In the genomic region with DNA sequence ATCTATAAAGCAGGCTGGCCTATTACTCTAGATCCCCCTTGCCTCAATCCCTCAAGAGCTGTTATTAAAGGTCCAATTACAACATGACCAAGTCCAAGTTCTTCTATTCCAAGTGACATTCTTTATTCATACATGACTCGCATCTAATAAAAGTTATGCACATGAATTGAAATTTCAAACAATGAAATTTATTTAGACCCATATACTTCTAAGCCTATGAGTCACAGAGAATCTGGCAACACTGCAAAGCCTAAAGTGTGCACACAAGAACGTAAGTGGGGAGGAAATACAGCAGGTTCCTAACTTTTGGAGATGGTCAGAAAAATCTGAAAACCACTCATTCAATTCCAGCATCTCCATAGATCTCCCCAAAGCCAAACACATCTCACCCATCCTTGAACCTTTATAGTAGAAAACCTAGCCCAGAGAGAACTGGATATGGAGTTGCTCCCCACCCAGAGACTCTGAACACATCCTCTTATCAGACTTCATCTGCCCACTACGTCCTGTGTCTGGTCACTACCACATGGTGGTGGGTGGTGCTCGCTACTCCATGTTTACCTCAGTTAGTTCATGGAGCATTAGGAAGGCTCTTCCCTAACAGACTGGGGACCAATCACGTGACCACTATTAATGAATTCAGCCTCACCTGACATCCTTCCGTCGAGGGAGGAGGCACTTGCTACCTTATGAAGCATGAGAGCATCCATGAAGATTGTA, we compare ENCODE assay signal across 30 mouse cellular contexts. TPM values are rescaled to one million over a fixed set of nuclear protein-coding genes. Genes with fewer than 3 reads are reported as not detected.
DNase-seq lines count a peak whose midpoint lies in the region; ATAC-seq and TF ChIP-seq lines count a peak whose summit lies in the region.
"Had no signal": no experiment of that assay in that cellular context is flagged by ENCODE, and none has a peak within 500 bp of the region (broad histone marks: within the 10 kb centered on the region; RNA-seq: fewer than 3 reads in every experiment).

No protein-coding gene starts in this region.

- TF ChIP-seq EP300 in liver, postnatal 0 days (IDR thresholded peaks at IDR 0.05; ENCODE audit: low read depth) = no peak

- H3K36me3 ChIP-seq in heart, embryonic 12.5 days = peaks cover 25% of the 10 kb centered on the region
- H3K36me3 ChIP-seq in heart, embryonic 11.5 days (ENCODE audit: control insufficient read depth, insufficient read depth, low read length) = no peaks in the 10 kb centered on the region; the same call in 1 of the 2 replicates
- peaks cover 6% of the 10 kb centered on the region; the same call in 1 of the 2 replicates for H3K36me3 ChIP-seq in liver, postnatal 0 days (replicated peaks; ENCODE audit: insufficient read depth, low read length)
- H3K36me3 ChIP-seq: embryonic facial prominence, embryonic 15.5 days had no signal

- DNase-seq in 416B (ENCODE audit: low read depth) = peak; percentile 54
- peak; percentile 58 for DNase-seq in Muller cell, postnatal 12 days (ENCODE audit: inconsistent ontology term)
- no peak for DNase-seq in liver, postnatal 0 days
- DNase-seq in embryo, embryonic 9.5 days (ENCODE audit: extremely low spot score) = no peak
- DNase-seq in thymus, postnatal 0 days (ENCODE audit: low spot score) = no peak
- DNase-seq: adrenal gland, postnatal 10 days; adrenal gland, postnatal 36 days; cerebellum, adult 18-20 months; cerebellum, adult 9-10 months; cerebellum, postnatal 14 days; forebrain, postnatal 0 days; gastrocnemius, adult 2 months; gastrocnemius, postnatal 14 days; heart, adult 18-20 months; heart, postnatal 36 days had no signal

- H3K9me3 ChIP-seq in heart, embryonic 12.5 days (replicated peaks) = no peaks in the 10 kb centered on the region
- H3K9me3 ChIP-seq in heart, embryonic 11.5 days (replicated peaks; ENCODE audit: control insufficient read depth, low read length) = no peaks in the 10 kb centered on the region
- H3K9me3 ChIP-seq in liver, postnatal 0 days (ENCODE audit: low read length) = no peaks in the 10 kb centered on the region
- H3K9me3 ChIP-seq: embryonic facial prominence, embryonic 12.5 days; embryonic facial prominence, embryonic 15.5 days; G1E; hindbrain, embryonic 10.5 days; hindbrain, embryonic 13.5 days; intestine, embryonic 15.5 days had no signal

- peaks cover 13% of the 10 kb centered on the region for H3K4me1 ChIP-seq in heart, embryonic 12.5 days (replicated peaks)
- peaks cover 4% of the 10 kb centered on the region; the same call in 1 of the 2 replicates for H3K4me1 ChIP-seq in heart, embryonic 11.5 days (ENCODE audit: control insufficient read depth, insufficient read depth, low read length)
- 0 out of 2 replicates have a peak, but pooled peaks cover 2% of the 10 kb centered on the region for H3K4me1 ChIP-seq in liver, postnatal 0 days (ENCODE audit: insufficient read depth)
- H3K4me1 ChIP-seq: embryonic facial prominence, embryonic 12.5 days; embryonic facial prominence, embryonic 15.5 days; intestine, embryonic 15.5 days had no signal

- no peaks in the 10 kb centered on the region for H3K27me3 ChIP-seq in heart, embryonic 12.5 days (replicated peaks)
- no peaks in the 10 kb centered on the region for H3K27me3 ChIP-seq in heart, embryonic 11.5 days (ENCODE audit: control insufficient read depth, insufficient read depth, low read length)
- H3K27me3 ChIP-seq in liver, postnatal 0 days (ENCODE audit: insufficient read depth, low read length) = no peaks in the 10 kb centered on the region
- H3K27me3 ChIP-seq: CH12.LX; embryonic facial prominence, embryonic 12.5 days; embryonic facial prominence, embryonic 15.5 days; hindbrain, embryonic 13.5 days; intestine, embryonic 15.5 days; Patski had no signal

- H3K4me2 ChIP-seq in heart, embryonic 12.5 days = no peak overlapping the region
- no peak overlapping the region for H3K4me2 ChIP-seq in heart, embryonic 11.5 days
- no peak overlapping the region for H3K4me2 ChIP-seq in liver, postnatal 0 days (ENCODE audit: low read depth, low read length)
- H3K4me2 ChIP-seq: embryonic facial prominence, embryonic 12.5 days; embryonic facial prominence, embryonic 15.5 days; hindbrain, embryonic 13.5 days; intestine, embryonic 15.5 days had no signal

- WGBS in heart, embryonic 12.5 days = 85% methylated on average over 7 of the region's 7 CpGs
- WGBS in heart, embryonic 11.5 days (ENCODE audit: insufficient replicate concordance) = 79% methylated on average over 7 of the region's 7 CpGs
- 71% methylated on average over 7 of the region's 7 CpGs for WGBS in liver, postnatal 0 days (ENCODE audit: insufficient replicate concordance)

- no peak for TF ChIP-seq CTCF in liver, postnatal 0 days (IDR thresholded peaks at IDR 0.05; ENCODE audit: low read depth)

- no peak overlapping the region for H3K27ac ChIP-seq in heart, embryonic 12.5 days (ENCODE audit: poor library complexity, severe bottlenecking)
- no peak overlapping the region for H3K27ac ChIP-seq in heart, embryonic 11.5 days (ENCODE audit: low read depth, low read length)
- H3K27ac ChIP-seq in liver, postnatal 0 days (ENCODE audit: low read depth) = no peak overlapping the region
- H3K27ac ChIP-seq: embryonic facial prominence, embryonic 12.5 days; embryonic facial prominence, embryonic 15.5 days; hindbrain, embryonic 10.5 days; hindbrain, embryonic 13.5 days; intestine, embryonic 15.5 days had no signal

- ATAC-seq in heart, embryonic 12.5 days (ENCODE audit: insufficient number of reproducible peaks, low FRiP score) = peak; percentile 39; the same call in 1 of the 2 replicates
- ATAC-seq in heart, embryonic 11.5 days (replicated peaks; ENCODE audit: insufficient number of reproducible peaks, low FRiP score, low TSS enrichment) = no peak
- ATAC-seq in liver, postnatal 0 days = no peak
- ATAC-seq: forebrain, embryonic 14.5 days; forebrain, postnatal 0 days; hindbrain, embryonic 16.5 days; intestine, embryonic 15.5 days; Patski had no signal

- no peak overlapping the region for H3K9ac ChIP-seq in heart, embryonic 12.5 days
- H3K9ac ChIP-seq in heart, embryonic 11.5 days (ENCODE audit: low read depth, low read length) = no peak overlapping the region
- H3K9ac ChIP-seq in liver, postnatal 0 days (replicated peaks) = no peak overlapping the region
- H3K9ac ChIP-seq: embryonic facial prominence, embryonic 12.5 days; embryonic facial prominence, embryonic 15.5 days; forebrain, postnatal 0 days; hindbrain, embryonic 13.5 days; intestine, embryonic 15.5 days had no signal

- no peak overlapping the region for H3K4me3 ChIP-seq in heart, embryonic 12.5 days
- no peak overlapping the region for H3K4me3 ChIP-seq in heart, embryonic 11.5 days (ENCODE audit: low read depth, low read length)
- no peak overlapping the region for H3K4me3 ChIP-seq in liver, postnatal 0 days (ENCODE audit: low read depth, low read length)
- H3K4me3 ChIP-seq: embryonic facial prominence, embryonic 12.5 days; embryonic facial prominence, embryonic 15.5 days; gastrocnemius, adult 2 months; hindbrain, embryonic 10.5 days; hindbrain, embryonic 13.5 days; intestine, embryonic 15.5 days had no signal

RNA-seq across cellular contexts. Expression of a gene that starts 22.6 kb away (rescaled TPM):
- polyA plus RNA-seq in heart, embryonic 12.5 days (2016; fragmentation: Nextera tagmentation; extraction: Ambion mirVana) = 3.1 and 3.3 TPM in 2 replicates
- 2.4 and 3.3 TPM in 2 replicates for polyA plus RNA-seq in heart, embryonic 11.5 days (2014; fragmentation: Nextera tagmentation; extraction: Ambion mirVana)
- 0.54 and 0.74 TPM in 2 replicates for polyA plus RNA-seq in liver, postnatal 0 days (2015; fragmentation: Nextera tagmentation; extraction: Ambion mirVana)
- 0.90 and 0.98 TPM in 2 replicates for polyA plus RNA-seq in thymus, postnatal 0 days (2015; fragmentation: Nextera tagmentation; extraction: Ambion mirVana)

RNA-seq across cellular contexts. Expression of a gene that starts 24.2 kb away (rescaled TPM):
- polyA plus RNA-seq in heart, embryonic 12.5 days (2016; fragmentation: Nextera tagmentation; extraction: Ambion mirVana) = 30.0 and 31.0 TPM in 2 replicates
- 29.5 and 35.7 TPM in 2 replicates for polyA plus RNA-seq in heart, embryonic 11.5 days (2014; fragmentation: Nextera tagmentation; extraction: Ambion mirVana)
- polyA plus RNA-seq in liver, postnatal 0 days (2015; fragmentation: Nextera tagmentation; extraction: Ambion mirVana) = 13.4 and 16.0 TPM in 2 replicates
- polyA plus RNA-seq in thymus, postnatal 0 days (2015; fragmentation: Nextera tagmentation; extraction: Ambion mirVana) = 65.0 and 76.9 TPM in 2 replicates

RNA-seq across cellular contexts. Expression of a gene that starts 24.2 kb away (rescaled TPM):
- 26.2 and 26.9 TPM in 2 replicates for polyA plus RNA-seq in heart, embryonic 12.5 days (2016; fragmentation: Nextera tagmentation; extraction: Ambion mirVana)
- 22.3 and 25.8 TPM in 2 replicates for polyA plus RNA-seq in heart, embryonic 11.5 days (2014; fragmentation: Nextera tagmentation; extraction: Ambion mirVana)
- 5.5 and 5.7 TPM in 2 replicates for polyA plus RNA-seq in liver, postnatal 0 days (2015; fragmentation: Nextera tagmentation; extraction: Ambion mirVana)
- polyA plus RNA-seq in thymus, postnatal 0 days (2015; fragmentation: Nextera tagmentation; extraction: Ambion mirVana) = 22.0 and 22.8 TPM in 2 replicates

RNA-seq across cellular contexts. Expression of a gene that starts 34.8 kb away (rescaled TPM):
- not detected in 2 replicates for polyA plus RNA-seq in heart, embryonic 12.5 days (2016; fragmentation: Nextera tagmentation; extraction: Ambion mirVana)
- not detected in 2 replicates for polyA plus RNA-seq in heart, embryonic 11.5 days (2014; fragmentation: Nextera tagmentation; extraction: Ambion mirVana)
- not detected in 2 replicates for polyA plus RNA-seq in liver, postnatal 0 days (2015; fragmentation: Nextera tagmentation; extraction: Ambion mirVana)
- 0.04 and 0.07 TPM in 2 replicates for polyA plus RNA-seq in thymus, postnatal 0 days (2015; fragmentation: Nextera tagmentation; extraction: Ambion mirVana)
- polyA plus RNA-seq: embryonic facial prominence, embryonic 15.5 days; forebrain, embryonic 11.5 days; forebrain, embryonic 14.5 days; forebrain, postnatal 0 days; G1E; heart, embryonic 14.5 days; heart, postnatal 0 days; hindbrain, embryonic 10.5 days; hindbrain, embryonic 13.5 days; hindbrain, embryonic 16.5 days; Patski had no signal

RNA-seq across cellular contexts. Expression of a gene that starts 39.3 kb away (rescaled TPM):
- 19.1 and 21.0 TPM in 2 replicates for polyA plus RNA-seq in heart, embryonic 12.5 days (2016; fragmentation: Nextera tagmentation; extraction: Ambion mirVana)
- 11.6 and 14.1 TPM in 2 replicates for polyA plus RNA-seq in heart, embryonic 11.5 days (2014; fragmentation: Nextera tagmentation; extraction: Ambion mirVana)
- polyA plus RNA-seq in liver, postnatal 0 days (2015; fragmentation: Nextera tagmentation; extraction: Ambion mirVana) = 0.88 and 3.0 TPM in 2 replicates
- polyA plus RNA-seq in thymus, postnatal 0 days (2015; fragmentation: Nextera tagmentation; extraction: Ambion mirVana) = 13.8 and 14.9 TPM in 2 replicates

Comparison
In these comparisons a context has a peak if more than half of its experiments do, and no peak if none do; other contexts are left out.
1. DNase-seq: peak in 416B (single experiment) and Muller cell, postnatal 12 days (single experiment); none in liver, postnatal 0 days (single experiment), embryo, embryonic 9.5 days (single experiment) and thymus, postnatal 0 days (single experiment).